Mouse (Mus musculus) gastrocnemius, postnatal 25 days (tissue): ENCODE measurements around the gene Egflam. TPM values are rescaled to one million over a fixed set of nuclear protein-coding genes. Genes with fewer than 3 reads are reported as not detected.

Experiments used
- DNase-seq: peaks from one replicate; pipeline ENCODE4 v3.0.0; 2022
- long read RNA-seq, 2 experiments: library from polyadenylated mRNA; stranded (forward); transcript quantifications; one replicate each; pipeline ENCODE4 v2.0.0; 2021
- total RNA-seq, 2 experiments: library from RNA; stranded (reverse); gene quantifications; 1 replicate in 1 of 2; 2 replicates in 1 of 2; pipeline ENCODE4 v1.2.3; 2021

Gene Egflam
- total RNA-seq: 10 to 100 TPM; 10.3 to 11.9 TPM
- long read RNA-seq, experiment 1, partial matches to known transcripts: 12 of 13 reads
- long read RNA-seq, experiment 1, other reads (novel, unspliced or antisense): 1 of 13 reads
- long read RNA-seq, experiment 2, full-length matches to known transcripts: 1 of 12 reads
- long read RNA-seq, experiment 2, partial matches to known transcripts: 10 of 12 reads
- long read RNA-seq, experiment 2, other reads (novel, unspliced or antisense): 1 of 12 reads

GRCm38 (mm10) chr15:7397818-7398608, at the start of gene Egflam:
Gene Egflam, minus strand, starts transcription at chr15:7398395.
- no peak for DNase-seq

DNA sequence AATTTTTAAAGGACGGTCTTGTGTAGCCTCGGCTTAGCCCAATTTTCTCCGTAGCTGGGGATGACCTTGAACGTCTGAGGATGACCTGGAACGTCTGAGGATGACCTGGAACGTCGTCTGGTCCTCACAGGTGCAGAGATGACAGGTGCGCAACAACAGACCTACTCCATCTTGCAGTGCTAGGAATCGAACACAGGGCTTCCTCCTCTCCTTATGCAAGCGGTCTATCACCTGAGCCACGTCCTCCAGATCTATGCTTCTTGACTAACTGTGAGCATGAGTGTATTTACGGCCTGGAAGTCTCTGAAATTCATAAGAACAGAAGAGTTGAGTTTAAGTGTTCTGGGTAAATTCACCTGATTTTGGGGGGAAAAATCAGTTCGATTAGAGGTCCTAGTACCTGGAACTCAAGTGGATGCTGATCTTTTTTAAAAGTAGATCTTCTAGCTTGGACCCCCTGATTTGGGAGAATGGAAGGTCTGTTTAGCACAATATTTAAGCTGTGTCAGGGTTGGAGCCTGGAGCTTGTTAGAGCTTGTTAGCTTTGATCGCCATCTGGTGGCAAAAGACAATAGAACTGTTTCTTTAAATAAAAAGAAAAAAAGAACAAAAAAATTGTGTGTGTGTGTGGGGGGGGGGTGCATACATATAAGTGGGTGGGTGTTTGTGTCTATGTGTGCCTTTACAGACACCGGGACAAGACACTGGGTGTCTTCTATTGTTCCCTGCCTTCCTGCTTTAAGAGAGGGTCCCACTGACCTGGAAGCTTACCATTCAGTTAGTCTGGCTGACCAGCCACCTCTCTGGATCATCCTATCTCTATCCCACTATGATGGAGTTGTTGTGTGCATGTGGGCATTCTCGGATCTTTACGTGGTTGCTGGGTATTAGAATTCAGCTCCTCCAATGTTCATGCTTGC, 45.5 kb upstream of the Egflam start:
- DNase-seq: no peak

DNA sequence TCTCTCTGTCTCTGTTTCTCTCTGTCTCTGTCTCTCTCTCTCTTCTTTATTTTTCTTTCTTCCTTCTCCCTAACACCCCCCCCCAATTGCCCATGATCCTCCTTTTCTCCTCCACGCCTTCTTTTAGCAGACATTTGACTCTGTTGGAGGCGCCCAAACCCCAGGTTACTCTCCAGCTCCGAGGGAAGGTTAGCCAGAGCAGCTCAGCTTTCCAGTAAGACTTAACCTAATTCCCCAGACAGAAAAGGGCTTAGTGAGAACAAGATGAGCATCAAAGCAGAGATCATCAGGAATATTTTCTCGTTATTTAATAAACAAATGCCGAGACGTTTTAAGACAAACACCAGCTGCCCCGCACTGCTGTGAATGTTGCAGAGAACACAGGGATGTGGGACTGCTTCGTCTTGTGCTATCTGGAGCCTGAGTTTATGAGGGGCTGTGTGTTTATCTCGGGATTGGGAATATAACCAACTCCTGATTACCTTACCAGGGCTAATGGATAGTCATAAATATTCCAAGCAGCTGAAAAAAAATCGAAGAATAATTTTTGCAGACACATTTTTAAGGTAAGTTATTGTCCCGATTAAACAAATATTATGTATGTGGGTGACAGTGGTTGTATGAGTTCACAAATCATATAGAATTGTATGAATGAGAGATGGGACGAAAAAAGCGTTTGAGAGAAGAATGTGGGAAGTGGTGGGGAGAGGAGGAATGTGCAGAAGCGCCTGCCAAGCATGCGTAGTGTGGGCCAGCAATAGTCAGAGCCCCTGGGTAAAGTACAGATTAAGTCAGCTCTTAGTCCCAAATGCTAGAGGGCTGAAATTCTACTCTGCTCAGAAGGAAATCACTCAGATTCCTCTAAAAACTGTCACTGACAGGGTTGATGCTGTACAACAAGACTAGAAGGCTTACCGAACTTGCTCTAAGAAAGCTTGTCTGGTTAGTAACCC, 44.2 kb upstream of the Egflam start:
- DNase-seq: peak; percentile 19

GRCm38 (mm10) chr15:7424282-7424681, 26.1 kb upstream of the Egflam start:
- no peak for DNase-seq

GRCm38 (mm10) chr15:7404521-7404920, 6.3 kb upstream of the Egflam start:
- DNase-seq: no peak

GRCm38 (mm10) chr15:7398609-7399540, 680 bp upstream of the Egflam start:
- no peak for DNase-seq

DNA sequence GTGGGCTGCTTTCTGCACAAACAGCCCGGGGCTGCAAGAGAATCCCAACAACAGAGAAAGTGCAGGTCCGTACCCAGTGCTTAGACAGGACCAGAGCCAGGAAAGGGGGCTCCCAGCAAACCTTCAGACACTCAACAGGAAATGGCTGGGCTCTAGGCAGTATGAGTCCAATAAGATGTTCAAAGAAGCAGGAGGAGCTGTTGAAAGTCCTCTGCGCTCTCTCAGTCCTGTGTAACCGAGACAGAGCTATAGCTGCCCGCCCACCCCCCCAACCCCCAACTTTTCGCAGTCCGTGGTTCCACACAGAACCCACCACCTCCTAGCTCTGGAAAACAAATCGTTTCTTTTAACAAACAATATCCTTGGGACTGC, 763 bp downstream of the Egflam start:
- DNase-seq: no peak

GRCm38 (mm10) chr15:7383349-7383748, 14.8 kb downstream of the Egflam start:
- no peak for DNase-seq

DNA sequence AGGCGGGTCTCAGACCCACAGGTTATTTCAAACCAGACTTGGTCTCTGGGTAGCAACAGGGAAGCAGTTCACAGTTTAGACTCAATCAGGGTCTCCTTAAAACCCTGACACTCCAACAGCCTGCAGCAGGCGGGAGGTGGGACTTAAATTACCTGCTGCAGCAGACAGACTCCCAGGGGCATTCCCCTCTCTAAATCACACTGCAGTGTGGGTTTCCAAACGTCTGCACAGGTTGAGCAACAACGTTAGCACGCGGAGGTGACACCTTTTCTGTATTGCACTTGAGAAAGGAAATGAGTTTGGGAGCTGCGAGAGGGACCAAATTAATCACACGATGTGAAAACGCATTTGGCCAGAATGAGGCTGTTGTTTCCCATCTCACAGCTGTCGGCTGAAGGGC, 15.7 kb downstream of the Egflam start:
- DNase-seq: no peak

GRCm38 (mm10) chr15:7352635-7353051, 45.6 kb downstream of the Egflam start:
- peak; percentile 25 for DNase-seq

DNA sequence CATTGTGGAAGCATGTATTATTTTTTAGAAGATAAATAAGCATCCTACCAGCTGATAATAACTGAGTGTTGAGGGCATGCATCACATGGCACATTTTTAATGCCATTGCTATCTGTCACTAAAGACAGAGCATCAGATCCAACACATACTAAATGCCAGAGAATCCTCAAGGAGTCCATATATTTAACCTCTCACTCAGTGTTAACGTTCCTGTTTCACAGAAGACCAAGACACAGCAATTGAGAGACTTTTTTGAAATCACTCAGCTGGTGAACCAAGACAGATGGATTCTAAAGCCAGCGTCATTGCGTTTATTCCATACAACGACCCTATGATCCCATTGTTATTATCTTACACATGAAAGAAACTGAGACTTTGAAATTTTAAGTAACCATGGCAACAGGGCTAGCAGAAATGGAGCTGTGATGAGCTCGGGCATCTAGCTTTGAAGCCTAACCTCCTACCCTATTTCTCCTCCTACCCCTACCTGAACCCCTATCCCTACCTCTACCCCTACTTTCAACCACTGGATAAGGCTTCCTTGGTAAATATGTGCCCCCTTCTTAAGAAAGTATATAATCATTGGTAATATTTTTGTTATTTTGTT, 57.4 kb downstream of the Egflam start:
- DNase-seq: no peak

GRCm38 (mm10) chr15:7334517-7335298, 63.5 kb downstream of the Egflam start:
- no peak for DNase-seq

DNA sequence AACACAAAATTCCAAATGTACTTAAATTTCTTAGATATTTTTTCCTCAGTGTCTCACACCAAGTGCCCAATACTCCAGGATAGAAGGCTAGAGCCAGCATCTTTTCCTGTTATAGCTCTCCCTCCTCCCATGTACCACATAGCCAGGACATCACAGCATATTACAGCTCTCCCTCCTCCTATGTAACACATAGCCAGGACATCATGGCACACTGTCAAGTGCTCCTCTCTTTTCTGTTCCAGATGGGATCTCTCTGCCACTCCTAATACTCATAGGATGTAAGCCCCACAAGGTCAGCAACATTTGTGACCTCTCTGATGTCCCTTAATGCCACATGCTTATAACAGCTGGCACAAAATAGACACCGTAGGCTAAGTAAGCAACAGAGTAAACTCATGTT, 65.3 kb downstream of the Egflam start:
- no peak for DNase-seq

DNA sequence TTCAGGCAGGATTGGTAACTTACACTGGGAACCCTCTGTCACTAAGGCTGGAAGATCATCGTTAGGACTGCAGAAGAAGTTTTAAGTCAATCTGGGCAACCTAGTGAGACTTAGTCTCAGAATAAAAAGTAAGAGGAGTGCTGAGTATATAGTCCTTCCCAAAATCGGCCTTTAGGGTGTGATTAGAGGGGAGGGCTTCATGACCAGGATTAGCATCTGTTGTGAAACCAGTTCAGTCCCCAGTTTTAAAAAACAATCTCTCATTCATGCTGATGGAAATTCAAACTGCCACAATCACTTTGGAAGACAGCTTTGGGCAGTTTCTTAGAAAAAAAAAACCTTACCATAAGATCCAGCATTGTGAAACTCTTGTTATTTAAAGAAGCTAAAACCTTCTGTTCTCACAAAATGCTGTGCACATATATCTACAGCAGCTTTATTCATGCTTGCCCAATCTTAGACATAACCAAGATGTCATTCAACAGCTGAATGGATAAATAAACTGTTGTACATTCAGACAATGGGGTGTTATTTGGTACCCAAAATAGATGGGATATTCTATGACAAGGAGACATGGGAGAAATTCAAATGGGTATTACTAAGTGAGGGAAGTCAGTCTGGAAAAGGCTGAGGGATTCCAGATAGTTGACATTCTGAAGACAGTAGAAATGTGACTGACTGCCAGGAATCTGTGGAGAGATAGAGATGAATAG, 75.4 kb downstream of the Egflam start:
- no peak for DNase-seq

DNA sequence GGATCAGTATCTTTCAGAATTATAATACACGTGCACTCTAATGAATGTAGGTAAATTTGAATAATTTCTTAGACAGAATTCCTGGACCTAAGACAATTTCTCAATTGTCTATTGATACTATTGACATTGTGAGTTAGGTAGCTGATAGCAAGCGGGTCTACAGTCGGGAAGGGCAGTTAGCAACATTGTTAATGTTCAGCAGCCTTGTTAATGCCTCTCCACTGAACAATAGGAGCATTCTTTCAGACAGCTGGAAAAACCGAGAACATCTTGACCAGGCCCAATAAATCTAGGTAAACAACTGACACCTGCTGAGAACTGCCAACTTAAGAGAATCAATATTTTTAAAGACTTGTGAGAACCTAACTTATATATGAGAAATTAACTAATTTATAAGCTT, 77.3 kb downstream of the Egflam start:
- no peak for DNase-seq

GRCm38 (mm10) chr15:7315539-7315938, 82.7 kb downstream of the Egflam start:
- DNase-seq: no peak

DNA sequence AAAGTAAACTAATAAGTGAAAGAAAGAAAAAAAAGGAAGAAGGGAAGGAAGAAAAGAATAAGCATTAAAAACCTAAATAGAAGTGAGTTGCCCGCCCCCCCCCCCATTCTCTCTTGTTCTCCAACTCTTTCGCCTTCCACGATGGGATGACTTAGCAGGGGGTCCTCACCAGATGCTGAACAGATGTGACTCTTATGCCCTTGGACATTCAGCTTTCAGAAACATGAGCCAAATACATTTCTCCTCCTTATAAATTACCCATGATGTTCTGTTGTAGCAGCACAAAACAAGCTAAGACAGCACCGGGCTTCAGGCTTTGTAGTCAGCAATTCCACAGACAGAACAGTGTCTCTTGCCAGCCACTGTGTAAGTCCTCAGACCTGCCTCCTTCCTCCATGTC, 89.5 kb downstream of the Egflam start:
- no peak for DNase-seq

DNA sequence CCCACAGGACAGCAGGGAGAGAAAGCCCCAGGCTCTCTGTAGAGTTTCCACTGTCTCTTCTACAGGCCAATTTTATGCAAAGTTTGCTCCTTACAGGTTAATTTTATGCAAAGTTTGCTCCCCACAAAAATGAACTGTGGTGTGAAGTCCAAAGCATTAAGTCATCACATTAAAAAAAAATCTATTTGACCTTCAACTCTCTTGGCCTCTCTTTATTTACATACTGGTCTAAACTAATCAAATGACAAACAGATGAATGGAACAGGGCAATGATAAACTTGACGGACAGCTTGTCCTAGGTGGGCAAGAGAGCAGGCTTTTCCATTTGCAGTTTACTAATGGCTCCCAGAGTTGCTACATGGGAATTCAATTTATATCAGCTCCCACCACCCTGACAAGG, 98.3 kb downstream of the Egflam start:
- no peak for DNase-seq

DNA sequence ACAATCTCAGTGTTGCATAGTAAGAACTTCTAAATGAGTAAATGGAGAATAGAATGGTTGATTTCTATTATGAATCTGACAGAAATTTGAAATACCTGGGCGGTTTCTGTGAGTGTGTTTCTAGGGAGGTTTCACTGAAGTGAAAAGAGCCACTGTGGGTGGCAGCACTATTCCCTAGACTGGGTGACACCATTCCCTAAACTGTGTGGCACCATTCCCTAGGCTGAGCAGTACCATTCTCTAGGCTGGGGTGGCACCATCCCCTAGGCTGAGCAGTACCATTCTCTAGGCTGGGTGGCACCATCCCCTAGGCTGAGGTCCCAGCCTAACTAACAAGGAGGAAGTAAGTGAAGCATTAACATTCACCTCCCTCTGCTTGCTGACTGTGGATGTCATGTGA, 103.0 kb downstream of the Egflam start:
- no peak for DNase-seq
